Mouse (Mus musculus) adrenal gland, postnatal 10 days (tissue): ENCODE data around the gene Pin1. TPM values are rescaled to one million over a fixed set of nuclear protein-coding genes. Genes with fewer than 3 reads are reported as not detected.
A peak's percentile ranks its signal among the peaks of the same experiment; 100 is the strongest.
"Not testable (repeated sequence)": the region's sequence is repeated elsewhere in the genome, so short reads cannot be mapped to it uniquely, and the experiment has no call there.

ENCODE experiments used
- DNase-seq: peaks from one replicate; pipeline ENCODE4 v3.0.0; 2021; ENCODE audit warnings: mixed read lengths
- total RNA-seq, 2 experiments: library from RNA; stranded (reverse); gene quantifications; 2 replicates each; pipeline ENCODE4 v1.2.3; 2021

Pin1 gene
- total RNA-seq, 2 experiments from 2014 or later = 19.5 to 20.7 TPM

- DNase-seq = peak; percentile 85
These were observed 10.4 kb downstream of the Pin1 start for GRCm38 (mm10) chr9:20662325-20662724.

- no peak for DNase-seq
These were observed 11.0 kb downstream of the Pin1 start for GRCm38 (mm10) chr9:20662874-20663273.

- DNase-seq = no peak
These were observed 12.1 kb downstream of the Pin1 start for GRCm38 (mm10) chr9:20663956-20664355.

GRCm38 (mm10) chr9:20664366-20664765 lies 12.5 kb downstream of the Pin1 start:
- DNase-seq = no peak

GRCm38 (mm10) chr9:20664982-20665637 lies 13.2 kb downstream of the Pin1 start:
- no peak for DNase-seq

GRCm38 (mm10) chr9:20665925-20666324 lies 14.0 kb downstream of the Pin1 start:
- no peak for DNase-seq

GRCm38 (mm10) chr9:20666510-20667034 lies 14.7 kb downstream of the Pin1 start:
- no peak for DNase-seq

GRCm38 (mm10) chr9:20668065-20668464 lies 16.2 kb downstream of the Pin1 start:
- DNase-seq = no peak

GRCm38 (mm10) chr9:20672047-20672446 lies 20.2 kb downstream of the Pin1 start:
- no peak for DNase-seq

GRCm38 (mm10) chr9:20677892-20678291 lies 26.0 kb downstream of the Pin1 start:
- no peak for DNase-seq

- DNase-seq = no peak
These were observed 28.6 kb downstream of the Pin1 start for GRCm38 (mm10) chr9:20680378-20680958.

GRCm38 (mm10) chr9:20681546-20682388 lies 29.9 kb downstream of the Pin1 start:
- DNase-seq = no peak

- no peak for DNase-seq
These were observed 30.5 kb downstream of the Pin1 start for GRCm38 (mm10) chr9:20682389-20682722.

GRCm38 (mm10) chr9:20685081-20685861 lies 33.4 kb downstream of the Pin1 start:
- no peak for DNase-seq

- no peak for DNase-seq
These were observed 37.5 kb downstream of the Pin1 start for GRCm38 (mm10) chr9:20689403-20689802.

- no peak for DNase-seq
These were observed 38.0 kb downstream of the Pin1 start for GRCm38 (mm10) chr9:20689913-20690312.

GRCm38 (mm10) chr9:20690449-20690848 lies 38.6 kb downstream of the Pin1 start:
- not testable (repeated sequence) for DNase-seq

- DNase-seq = no peak
These were observed 41.0 kb downstream of the Pin1 start for GRCm38 (mm10) chr9:20692863-20693262.

- peak; percentile 47 for DNase-seq
These were observed 42.9 kb downstream of the Pin1 start for GRCm38 (mm10) chr9:20694721-20695235.

- DNase-seq = no peak
These were observed 44.3 kb downstream of the Pin1 start for GRCm38 (mm10) chr9:20696107-20696712.

- no peak for DNase-seq
These were observed 45.6 kb downstream of the Pin1 start for GRCm38 (mm10) chr9:20697466-20697865.
